Mouse (Mus musculus): ENCODE data around the gene Olfr68.
"Not testable (repeated sequence)": the region's sequence is repeated elsewhere in the genome, so short reads cannot be mapped to it uniquely, and the experiment has no call there.

Gene Olfr68
- long read RNA-seq, experiment 1: 0 reads
- long read RNA-seq, experiment 2: 0 reads

GRCm38 (mm10) chr7:103779598-103779997 is at the start of gene Olfr68:
Gene Olfr68, minus strand, starts transcription at chr7:103779698.
- intact Hi-C loops (cut with DNase I): no loop called here

GRCm38 (mm10) chr7:103827808-103828207 is 48.3 kb upstream of the Olfr68 start, which contains the start of gene Hbb-bs:
Gene Hbb-bs, minus strand, starts transcription at chr7:103828096.
- intact Hi-C loops (cut with DNase I): no loop called here

- intact Hi-C loops (cut with DNase I): not testable (repeated sequence)
These were observed 47.6 kb upstream of the Olfr68 start for GRCm38 (mm10) chr7:103827139-103827538.

GRCm38 (mm10) chr7:103826255-103826887 is 46.9 kb upstream of the Olfr68 start:
- intact Hi-C loops (cut with DNase I): no loop called here

- intact Hi-C loops (cut with DNase I): no loop called here
These were observed 46.2 kb upstream of the Olfr68 start for GRCm38 (mm10) chr7:103825536-103826254.

- intact Hi-C loops (cut with DNase I): no loop called here
These were observed 45.1 kb upstream of the Olfr68 start for GRCm38 (mm10) chr7:103824597-103824996.

- intact Hi-C loops (cut with DNase I): not testable (repeated sequence)
These were observed 35.6 kb upstream of the Olfr68 start for GRCm38 (mm10) chr7:103815085-103815484.

GRCm38 (mm10) chr7:103813766-103814165 is 34.3 kb upstream of the Olfr68 start, which contains the start of gene Hbb-bt:
Gene Hbb-bt, minus strand, starts transcription at chr7:103813996.
- intact Hi-C loops (cut with DNase I): no loop called here

- intact Hi-C loops (cut with DNase I): not testable (repeated sequence)
These were observed 33.7 kb upstream of the Olfr68 start for GRCm38 (mm10) chr7:103813152-103813551.

- intact Hi-C loops (cut with DNase I): no loop called here
These were observed 32.7 kb upstream of the Olfr68 start for GRCm38 (mm10) chr7:103812174-103812573.

GRCm38 (mm10) chr7:103811223-103811845 is 31.8 kb upstream of the Olfr68 start:
- intact Hi-C loops (cut with DNase I): no loop called here

- intact Hi-C loops (cut with DNase I): no loop called here
These were observed 31.2 kb upstream of the Olfr68 start for GRCm38 (mm10) chr7:103810746-103811145.

GRCm38 (mm10) chr7:103810296-103810695 is 30.8 kb upstream of the Olfr68 start:
- intact Hi-C loops (cut with DNase I): no loop called here

GRCm38 (mm10) chr7:103809801-103810155 is 30.3 kb upstream of the Olfr68 start:
- intact Hi-C loops (cut with DNase I): no loop called here

- intact Hi-C loops (cut with DNase I): no loop called here
These were observed 29.7 kb upstream of the Olfr68 start for GRCm38 (mm10) chr7:103808971-103809800.

- intact Hi-C loops (cut with DNase I): not testable (repeated sequence)
These were observed 28.6 kb upstream of the Olfr68 start for GRCm38 (mm10) chr7:103808120-103808519.

- intact Hi-C loops (cut with DNase I): no loop called here
These were observed 27.4 kb upstream of the Olfr68 start for GRCm38 (mm10) chr7:103806856-103807255.

- intact Hi-C loops (cut with DNase I): loop anchor here (5.0 kb wide), 1 partner anchor 149 kb away; the partner anchor contains the start of gene Olfr633
These were observed 13.3 kb upstream of the Olfr68 start for GRCm38 (mm10) chr7:103792669-103793388.

- intact Hi-C loops (cut with DNase I): loop anchor here (5.0 kb wide), 1 partner anchor 151 kb away; the partner anchor contains the start of gene Olfr633
These were observed 12.2 kb upstream of the Olfr68 start, which contains the start of gene Olfr67 for GRCm38 (mm10) chr7:103791721-103792120. Gene Olfr67, minus strand, starts transcription at chr7:103791821.

GRCm38 (mm10) chr7:103777652-103778051 is 1.8 kb downstream of the Olfr68 start:
- intact Hi-C loops (cut with DNase I): not testable (repeated sequence)

All from adrenal gland (tissue).